Mouse (Mus musculus): ENCODE measurements at regions not wholly inside any gene's neighbourhood (a gene's known extent, or its start where the extent isn't known, plus 50 kb on each side); places are given as distances from the start of the nearest gene placed in this dataset.

- no peak for TF ChIP-seq CTCF (conservative IDR thresholded peaks at IDR 0.05; ENCODE audit: insufficient read depth, insufficient read length, low read depth, low read length)
- TF ChIP-seq POLR2A (IDR thresholded peaks at IDR 0.05; ENCODE audit: low read depth, low read length): no peak
Measured at GRCm38 (mm10) chr4:22972784-22973584, 484.8 kb upstream of the Pou3f2 start.
